Mouse (Mus musculus): ENCODE measurements at regions not wholly inside any gene's neighbourhood (a gene's known extent, or its start where the extent isn't known, plus 50 kb on each side); places are given as distances from the start of the nearest gene placed in this dataset.

- ATAC-seq: no peak
- no peaks in the 10 kb centered on the region for H3K4me1 ChIP-seq (replicated peaks; ENCODE audit: control insufficient read depth, insufficient read depth, low read length)
- H3K9ac ChIP-seq (ENCODE audit: low read depth, low read length): no peak overlapping the region
- H3K27me3 ChIP-seq (replicated peaks; ENCODE audit: control insufficient read depth, insufficient read depth, low read length): no peaks in the 10 kb centered on the region
- WGBS: 53% methylated on average over 7 of the region's 7 CpGs
- H3K36me3 ChIP-seq (ENCODE audit: control insufficient read depth, insufficient read depth): no peaks in the 10 kb centered on the region
- H3K4me2 ChIP-seq (replicated peaks; ENCODE audit: low read depth): no peak overlapping the region
- no peak overlapping the region for H3K27ac ChIP-seq (ENCODE audit: low read depth, low read length)
- H3K9me3 ChIP-seq (ENCODE audit: control insufficient read depth): no peaks in the 10 kb centered on the region
- TF ChIP-seq CTCF (IDR thresholded peaks at IDR 0.05; ENCODE audit: low read depth): no peak
- no peak overlapping the region for H3K4me3 ChIP-seq (ENCODE audit: low read depth, low read length)
These were observed 476.1 kb upstream of the Cdh5 start for GRCm38 (mm10) chr8:103625166-103625890.

GRCm38 (mm10) chr8:103626446-103626845, 475.0 kb upstream of the Cdh5 start:
- 48% methylated on average over 4 of the region's 4 CpGs for WGBS
- Histone ChIP-seq H3K9me3 (ENCODE audit: control insufficient read depth) (no peaks in the 10 kb centered on the region), H3K27ac (ENCODE audit: low read depth, low read length) (no peak overlapping the region), H3K36me3 (ENCODE audit: control insufficient read depth, insufficient read depth) (no peaks in the 10 kb centered on the region), H3K4me3 (ENCODE audit: low read depth, low read length) (no peak overlapping the region), H3K27me3 (replicated peaks; ENCODE audit: control insufficient read depth, insufficient read depth, low read length) (no peaks in the 10 kb centered on the region), H3K9ac (ENCODE audit: low read depth, low read length) (no peak overlapping the region), H3K4me2 (replicated peaks; ENCODE audit: low read depth) (no peak overlapping the region), H3K4me1 (replicated peaks; ENCODE audit: control insufficient read depth, insufficient read depth, low read length) (no peaks in the 10 kb centered on the region)
- ATAC-seq: no peak
- no peak for TF ChIP-seq CTCF (IDR thresholded peaks at IDR 0.05; ENCODE audit: low read depth)

GRCm38 (mm10) chr8:103632543-103632942, 468.9 kb upstream of the Cdh5 start:
- H3K9me3 ChIP-seq (ENCODE audit: control insufficient read depth): no peaks in the 10 kb centered on the region
- no peak overlapping the region for H3K9ac ChIP-seq (ENCODE audit: low read depth, low read length)
- no peak overlapping the region for H3K4me2 ChIP-seq (replicated peaks; ENCODE audit: low read depth)
- no peaks in the 10 kb centered on the region for H3K27me3 ChIP-seq (replicated peaks; ENCODE audit: control insufficient read depth, insufficient read depth, low read length)
- ATAC-seq: no peak
- H3K4me1 ChIP-seq (replicated peaks; ENCODE audit: control insufficient read depth, insufficient read depth, low read length): no peaks in the 10 kb centered on the region
- H3K36me3 ChIP-seq (ENCODE audit: control insufficient read depth, insufficient read depth): no peaks in the 10 kb centered on the region
- 82% methylated on average over 6 of the region's 6 CpGs for WGBS
- H3K4me3 ChIP-seq (ENCODE audit: low read depth, low read length): no peak overlapping the region
- no peak overlapping the region for H3K27ac ChIP-seq (ENCODE audit: low read depth, low read length)
- TF ChIP-seq CTCF (IDR thresholded peaks at IDR 0.05; ENCODE audit: low read depth): no peak

- WGBS: 83% methylated on average over 14 of the region's 14 CpGs
- H3K4me2 ChIP-seq (replicated peaks; ENCODE audit: low read depth): no peak overlapping the region
- no peak overlapping the region for H3K4me3 ChIP-seq (ENCODE audit: low read depth, low read length)
- H3K27me3 ChIP-seq (replicated peaks; ENCODE audit: control insufficient read depth, insufficient read depth, low read length): no peaks in the 10 kb centered on the region
- H3K9ac ChIP-seq (ENCODE audit: low read depth, low read length): no peak overlapping the region
- no peaks in the 10 kb centered on the region for H3K36me3 ChIP-seq (ENCODE audit: control insufficient read depth, insufficient read depth)
- TF ChIP-seq CTCF (IDR thresholded peaks at IDR 0.05; ENCODE audit: low read depth): no peak
- ATAC-seq: no peak
- H3K4me1 ChIP-seq (replicated peaks; ENCODE audit: control insufficient read depth, insufficient read depth, low read length): no peaks in the 10 kb centered on the region
- H3K27ac ChIP-seq (ENCODE audit: low read depth, low read length): no peak overlapping the region
- no peaks in the 10 kb centered on the region for H3K9me3 ChIP-seq (ENCODE audit: control insufficient read depth)
These were observed 466.5 kb upstream of the Cdh5 start for GRCm38 (mm10) chr8:103634951-103635350.

GRCm38 (mm10) chr8:103643621-103644020, 457.8 kb upstream of the Cdh5 start:
- no peak overlapping the region for H3K4me3 ChIP-seq (ENCODE audit: low read depth, low read length)
- no peak overlapping the region for H3K4me2 ChIP-seq (replicated peaks; ENCODE audit: low read depth)
- H3K27me3 ChIP-seq (replicated peaks; ENCODE audit: control insufficient read depth, insufficient read depth, low read length): no peaks in the 10 kb centered on the region
- no peak for ATAC-seq
- TF ChIP-seq CTCF (IDR thresholded peaks at IDR 0.05; ENCODE audit: low read depth): no peak
- H3K27ac ChIP-seq (ENCODE audit: low read depth, low read length): no peak overlapping the region
- no peaks in the 10 kb centered on the region for H3K4me1 ChIP-seq (replicated peaks; ENCODE audit: control insufficient read depth, insufficient read depth, low read length)
- no peak overlapping the region for H3K9ac ChIP-seq (ENCODE audit: low read depth, low read length)
- H3K36me3 ChIP-seq (ENCODE audit: control insufficient read depth, insufficient read depth): no peaks in the 10 kb centered on the region
- H3K9me3 ChIP-seq (ENCODE audit: control insufficient read depth): no peaks in the 10 kb centered on the region
- WGBS: 92% methylated on average over 2 of the region's 2 CpGs

- no peak overlapping the region for H3K4me2 ChIP-seq (replicated peaks; ENCODE audit: low read depth)
- H3K27me3 ChIP-seq (replicated peaks; ENCODE audit: control insufficient read depth, insufficient read depth, low read length): no peaks in the 10 kb centered on the region
- H3K27ac ChIP-seq (ENCODE audit: low read depth, low read length): no peak overlapping the region
- no peak for ATAC-seq
- TF ChIP-seq CTCF (IDR thresholded peaks at IDR 0.05; ENCODE audit: low read depth): no peak
- H3K9ac ChIP-seq (ENCODE audit: low read depth, low read length): no peak overlapping the region
- WGBS: 70% methylated on average over 6 of the region's 6 CpGs
- no peaks in the 10 kb centered on the region for H3K4me1 ChIP-seq (replicated peaks; ENCODE audit: control insufficient read depth, insufficient read depth, low read length)
- H3K36me3 ChIP-seq (ENCODE audit: control insufficient read depth, insufficient read depth): no peaks in the 10 kb centered on the region
- no peaks in the 10 kb centered on the region for H3K9me3 ChIP-seq (ENCODE audit: control insufficient read depth)
- H3K4me3 ChIP-seq (ENCODE audit: low read depth, low read length): no peak overlapping the region
These were observed 457.3 kb upstream of the Cdh5 start for GRCm38 (mm10) chr8:103644106-103644505.

Data from intestine, postnatal 0 days (tissue).